Mouse (Mus musculus): ENCODE data around the gene Phpt1. TPM values are rescaled to one million over a fixed set of nuclear protein-coding genes. Genes with fewer than 3 reads are reported as not detected.
A peak's percentile ranks its signal among the peaks of the same experiment; 100 is the strongest.

Phpt1 gene
- polyA plus RNA-seq, 1 experiment: 94.2 TPM

GRCm38 (mm10) chr2:25616398-25616797 is 41.4 kb upstream of the Phpt1 start:
- Histone ChIP-seq H3K4me3 (ENCODE audit: insufficient read depth, poor library complexity, severe bottlenecking) (no peak overlapping the region), H3ac (ENCODE audit: control insufficient read depth, insufficient read length, low read depth) (no peak overlapping the region), H3K79me3 (ENCODE audit: low read depth) (no peaks in the 10 kb centered on the region), H3K27me3 (ENCODE audit: control insufficient read depth, insufficient read depth, insufficient read length) (peaks cover 38% of the 10 kb centered on the region), H3K36me3 (ENCODE audit: control insufficient read depth, insufficient read depth) (no peaks in the 10 kb centered on the region), H3K79me2 (ENCODE audit: control insufficient read depth, insufficient read depth) (no peaks in the 10 kb centered on the region)
- TF ChIP-seq CTCF (IDR thresholded peaks at IDR 0.05; ENCODE audit: control insufficient read depth, insufficient read depth, insufficient read length): no peak
- no peak for TF ChIP-seq MYOG (IDR thresholded peaks at IDR 0.05; ENCODE audit: control insufficient read depth, extremely low read depth, insufficient read length)
- no peak for TF ChIP-seq MYOD1 (IDR thresholded peaks at IDR 0.05; ENCODE audit: control insufficient read depth, insufficient read length, low read depth)
- no peak for TF ChIP-seq FOSL1 (IDR thresholded peaks at IDR 0.05; ENCODE audit: insufficient read depth, low read length, poor library complexity, severe bottlenecking)
- no peak for TF ChIP-seq MAX (IDR thresholded peaks at IDR 0.05)
- TF ChIP-seq USF1 (IDR thresholded peaks at IDR 0.05; ENCODE audit: low read depth): no peak
- TF ChIP-seq CEBPB (IDR thresholded peaks at IDR 0.05; ENCODE audit: low read depth): no peak

- H3K79me3 ChIP-seq (ENCODE audit: low read depth): peaks cover 36% of the 10 kb centered on the region
- H3ac ChIP-seq (ENCODE audit: control insufficient read depth, insufficient read length, low read depth): no peak overlapping the region
- H3K79me2 ChIP-seq (ENCODE audit: control insufficient read depth, insufficient read depth): peaks cover 46% of the 10 kb centered on the region
- H3K4me3 ChIP-seq (ENCODE audit: insufficient read depth, poor library complexity, severe bottlenecking): no peak overlapping the region
- H3K36me3 ChIP-seq (ENCODE audit: control insufficient read depth, insufficient read depth): peaks cover 6% of the 10 kb centered on the region
- no peak for TF ChIP-seq CEBPB (IDR thresholded peaks at IDR 0.05; ENCODE audit: low read depth)
- no peak for TF ChIP-seq CTCF (IDR thresholded peaks at IDR 0.05; ENCODE audit: control insufficient read depth, insufficient read depth, insufficient read length)
- no peak for TF ChIP-seq MYOG (IDR thresholded peaks at IDR 0.05; ENCODE audit: control insufficient read depth, extremely low read depth, insufficient read length)
- TF ChIP-seq MYOD1 (IDR thresholded peaks at IDR 0.05; ENCODE audit: control insufficient read depth, insufficient read length, low read depth): no peak
- no peak for TF ChIP-seq FOSL1 (IDR thresholded peaks at IDR 0.05; ENCODE audit: insufficient read depth, low read length, poor library complexity, severe bottlenecking)
- TF ChIP-seq USF1 (IDR thresholded peaks at IDR 0.05; ENCODE audit: low read depth): no peak
- TF ChIP-seq MAX (IDR thresholded peaks at IDR 0.05): no peak
- H3K27me3 ChIP-seq (ENCODE audit: control insufficient read depth, insufficient read depth, insufficient read length): peaks cover 6% of the 10 kb centered on the region
Measured at GRCm38 (mm10) chr2:25608671-25609070, 33.6 kb upstream of the Phpt1 start.

- H3K36me3 ChIP-seq (ENCODE audit: control insufficient read depth, insufficient read depth): peaks cover 7% of the 10 kb centered on the region
- H3K79me2 ChIP-seq (ENCODE audit: control insufficient read depth, insufficient read depth): peaks cover 53% of the 10 kb centered on the region
- peak within 1 kb of the TSS; percentile 99 for H3K4me3 ChIP-seq (ENCODE audit: insufficient read depth, poor library complexity, severe bottlenecking)
- H3K79me3 ChIP-seq (ENCODE audit: low read depth): peaks cover 41% of the 10 kb centered on the region
- peak; percentile 100 for TF ChIP-seq MAX (IDR thresholded peaks at IDR 0.05)
- TF ChIP-seq FOSL1 (IDR thresholded peaks at IDR 0.05; ENCODE audit: insufficient read depth, low read length, poor library complexity, severe bottlenecking): no peak
- peak within 1 kb of the TSS; percentile 79 for H3ac ChIP-seq (ENCODE audit: control insufficient read depth, insufficient read length, low read depth)
- no peaks in the 10 kb centered on the region for H3K27me3 ChIP-seq (ENCODE audit: control insufficient read depth, insufficient read depth, insufficient read length)
Measured at GRCm38 (mm10) chr2:25607761-25608622, 33.0 kb upstream of the Phpt1 start, which contains the start of gene Rabl6. Rabl6 (minus strand) TSS chr2:25608521.

GRCm38 (mm10) chr2:25602526-25602925 is 27.5 kb upstream of the Phpt1 start:
- TF ChIP-seq MAX (IDR thresholded peaks at IDR 0.05): no peak
- TF ChIP-seq CEBPB (IDR thresholded peaks at IDR 0.05; ENCODE audit: low read depth): no peak
- no peak for TF ChIP-seq FOSL1 (IDR thresholded peaks at IDR 0.05; ENCODE audit: insufficient read depth, low read length, poor library complexity, severe bottlenecking)
- no peak for TF ChIP-seq USF1 (IDR thresholded peaks at IDR 0.05; ENCODE audit: low read depth)
- no peak for TF ChIP-seq MYOD1 (IDR thresholded peaks at IDR 0.05; ENCODE audit: control insufficient read depth, insufficient read length, low read depth)
- TF ChIP-seq MYOG (IDR thresholded peaks at IDR 0.05; ENCODE audit: control insufficient read depth, extremely low read depth, insufficient read length): no peak
- TF ChIP-seq CTCF (IDR thresholded peaks at IDR 0.05; ENCODE audit: control insufficient read depth, insufficient read depth, insufficient read length): no peak
- H3K27me3 ChIP-seq (ENCODE audit: control insufficient read depth, insufficient read depth, insufficient read length): no peaks in the 10 kb centered on the region
- H3K79me2 ChIP-seq (ENCODE audit: control insufficient read depth, insufficient read depth): peaks cover 53% of the 10 kb centered on the region
- no peak overlapping the region for H3K4me3 ChIP-seq (ENCODE audit: insufficient read depth, poor library complexity, severe bottlenecking)
- H3K79me3 ChIP-seq (ENCODE audit: low read depth): peaks cover 39% of the 10 kb centered on the region
- no peak overlapping the region for H3ac ChIP-seq (ENCODE audit: control insufficient read depth, insufficient read length, low read depth)
- H3K36me3 ChIP-seq (ENCODE audit: control insufficient read depth, insufficient read depth): peaks cover 58% of the 10 kb centered on the region

GRCm38 (mm10) chr2:25600037-25600436 is 25.0 kb upstream of the Phpt1 start:
- Histone ChIP-seq H3K79me2 (ENCODE audit: control insufficient read depth, insufficient read depth) (peaks cover 28% of the 10 kb centered on the region), H3K27me3 (ENCODE audit: control insufficient read depth, insufficient read depth, insufficient read length) (no peaks in the 10 kb centered on the region), H3K36me3 (ENCODE audit: control insufficient read depth, insufficient read depth) (peaks cover 78% of the 10 kb centered on the region), H3K79me3 (ENCODE audit: low read depth) (peaks cover 15% of the 10 kb centered on the region), H3ac (ENCODE audit: control insufficient read depth, insufficient read length, low read depth) (no peak overlapping the region), H3K4me3 (ENCODE audit: insufficient read depth, poor library complexity, severe bottlenecking) (no peak overlapping the region)
- TF ChIP-seq CTCF (IDR thresholded peaks at IDR 0.05; ENCODE audit: control insufficient read depth, insufficient read depth, insufficient read length): no peak
- no peak for TF ChIP-seq CEBPB (IDR thresholded peaks at IDR 0.05; ENCODE audit: low read depth)
- no peak for TF ChIP-seq MYOG (IDR thresholded peaks at IDR 0.05; ENCODE audit: control insufficient read depth, extremely low read depth, insufficient read length)
- TF ChIP-seq USF1 (IDR thresholded peaks at IDR 0.05; ENCODE audit: low read depth): no peak

GRCm38 (mm10) chr2:25598749-25599148 is 23.7 kb upstream of the Phpt1 start:
- Histone ChIP-seq H3K4me3 (ENCODE audit: insufficient read depth, poor library complexity, severe bottlenecking) (no peak overlapping the region), H3ac (ENCODE audit: control insufficient read depth, insufficient read length, low read depth) (no peak overlapping the region), H3K36me3 (ENCODE audit: control insufficient read depth, insufficient read depth) (peaks cover 86% of the 10 kb centered on the region), H3K27me3 (ENCODE audit: control insufficient read depth, insufficient read depth, insufficient read length) (no peaks in the 10 kb centered on the region), H3K79me2 (ENCODE audit: control insufficient read depth, insufficient read depth) (peaks cover 15% of the 10 kb centered on the region), H3K79me3 (ENCODE audit: low read depth) (peaks cover 6% of the 10 kb centered on the region)
- TF ChIP-seq MYOD1 (IDR thresholded peaks at IDR 0.05; ENCODE audit: control insufficient read depth, insufficient read length, low read depth) (no peak), CTCF (IDR thresholded peaks at IDR 0.05; ENCODE audit: control insufficient read depth, insufficient read depth, insufficient read length) (no peak), FOSL1 (IDR thresholded peaks at IDR 0.05; ENCODE audit: insufficient read depth, low read length, poor library complexity, severe bottlenecking) (no peak), MAX (IDR thresholded peaks at IDR 0.05) (no peak), MYOG (IDR thresholded peaks at IDR 0.05; ENCODE audit: control insufficient read depth, extremely low read depth, insufficient read length) (no peak), USF1 (IDR thresholded peaks at IDR 0.05; ENCODE audit: low read depth) (no peak), CEBPB (IDR thresholded peaks at IDR 0.05; ENCODE audit: low read depth) (no peak)
